Mouse (Mus musculus) neural tube, embryonic 11.5 days (tissue): ENCODE measurements around the gene Lamtor2. TPM values are rescaled to one million over a fixed set of nuclear protein-coding genes. Genes with fewer than 3 reads are reported as not detected.
"Not testable (repeated sequence)": the region's sequence is repeated elsewhere in the genome, so short reads cannot be mapped to it uniquely, and the experiment has no call there.

Experiments
- ATAC-seq: fragments of 200-750 bp; cut with Nextera tagmentation; 2 replicates; pipeline ENCODE4 v1.8.0; 2017; ENCODE audit warnings: moderate number of reproducible peaks, mild to moderate bottlenecking, moderate TSS enrichment, moderate library complexity; ENCODE audit not compliant: insufficient read depth, low FRiP score, low TSS enrichment
- DNase-seq: peaks from one replicate; pipeline ENCODE4 v3.0.0-alpha.2; 2015; ENCODE audit warnings: low spot score
- H3K27ac ChIP-seq: fragments of 300-500 bp; sonication (generic); 2 replicates; pipeline ENCODE4 v1.5.1; 2014; ENCODE audit warnings: low read depth, mild to moderate bottlenecking, low read length
- H3K27me3 ChIP-seq: fragments of 300-500 bp; sonication (generic); 2 replicates; pipeline ENCODE4 v1.6.1; 2014; ENCODE audit warnings: mild to moderate bottlenecking, low read length, mixed read lengths; ENCODE audit not compliant: control insufficient read depth, insufficient read depth
- H3K36me3 ChIP-seq: fragments of 300-500 bp; sonication (generic); 2 replicates; pipeline ENCODE4 v1.6.1; 2014; ENCODE audit warnings: mild to moderate bottlenecking, low read length, moderate library complexity, mixed read lengths; ENCODE audit not compliant: control insufficient read depth, insufficient read depth
- H3K4me1 ChIP-seq: fragments of 300-500 bp; sonication (generic); 2 replicates; pipeline ENCODE4 v1.6.1; 2014; ENCODE audit warnings: low read length, mixed read lengths; ENCODE audit not compliant: control insufficient read depth, insufficient read depth
- H3K4me2 ChIP-seq: fragments of 300-500 bp; sonication (generic); 2 replicates; pipeline ENCODE4 v1.6.1; 2014; ENCODE audit warnings: low read depth, mild to moderate bottlenecking, moderate library complexity
- H3K4me3 ChIP-seq: fragments of 300-500 bp; sonication (generic); 2 replicates; pipeline ENCODE4 v1.5.1; 2014; ENCODE audit warnings: low read depth, low read length
- H3K9ac ChIP-seq: fragments of 300-500 bp; sonication (generic); 2 replicates; pipeline ENCODE4 v1.6.1; 2014; ENCODE audit warnings: mild to moderate bottlenecking, low read length
- H3K9me3 ChIP-seq: fragments of 300-500 bp; sonication (generic); 2 replicates; pipeline ENCODE4 v1.6.1; 2016; ENCODE audit warnings: low read length; ENCODE audit not compliant: control insufficient read depth
- WGBS: fragments of 180-500 bp; shearing (Covaris S2); extraction: QIAGEN DNeasy Blood & Tissue Kit; methylation state at CpG from one replicate; pipeline ENCODE4 v1.1.7; 2014; 5-methylcytosine and 5-hydroxymethylcytosine counted together
- polyA plus RNA-seq: library from polyadenylated mRNA; unstranded; fragments of >200 nt; fragmentation: Nextera tagmentation; extraction: Ambion mirVana; gene quantifications from 2 replicates; pipeline ENCODE4 v1.2.1, GENCODE M21; 2014

Gene Lamtor2
- polyA plus RNA-seq = 82.1 and 98.4 TPM in 2 replicates

- H3K9ac ChIP-seq = peak within 1 kb of the TSS; percentile 90
- H3K4me2 ChIP-seq = peak within 1 kb of the TSS; percentile 79
- no peaks in the 10 kb centered on the region for H3K27me3 ChIP-seq
- no peaks in the 10 kb centered on the region for H3K9me3 ChIP-seq
- ATAC-seq = peak; percentile 89
- DNase-seq = peak; percentile 99
- H3K4me3 ChIP-seq = peak within 1 kb of the TSS; percentile 90
- peaks cover 11% of the 10 kb centered on the region for H3K4me1 ChIP-seq
- under 1% methylated on average over 48 of the region's 48 CpGs for WGBS
- peak within 1 kb of the TSS; percentile 95 for H3K27ac ChIP-seq
- peaks cover 11% of the 10 kb centered on the region for H3K36me3 ChIP-seq
These were observed at the start of gene Lamtor2 for GRCm38 (mm10) chr3:88552676-88553524. Lamtor2 (minus strand) TSS chr3:88553074.

DNA sequence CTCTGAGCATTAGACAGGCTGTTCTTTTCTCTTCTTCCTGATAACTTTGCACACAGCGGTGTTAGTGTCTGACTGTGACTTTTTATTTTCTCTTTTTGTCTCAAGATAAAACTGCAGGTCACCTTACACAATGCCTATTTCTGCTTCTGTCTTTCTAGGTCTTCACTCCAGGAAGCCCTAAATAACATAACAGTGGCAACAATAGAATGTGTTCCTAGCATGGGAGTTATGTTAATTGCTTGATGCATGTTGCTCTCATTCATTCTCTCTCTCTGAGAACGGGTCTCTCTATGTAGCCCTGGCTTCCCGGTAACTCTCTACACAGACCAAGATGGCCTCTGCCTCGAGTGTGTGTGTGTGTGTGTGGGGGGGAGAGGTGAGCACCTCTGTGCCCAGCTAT lies 49.6 kb upstream of the Lamtor2 start:
- Histone ChIP-seq H3K9me3 (no peaks in the 10 kb centered on the region), H3K4me2 (no peak overlapping the region), H3K27ac (no peak overlapping the region), H3K4me3 (no peak overlapping the region), H3K4me1 (no peaks in the 10 kb centered on the region), H3K36me3 (no peaks in the 10 kb centered on the region), H3K27me3 (no peaks in the 10 kb centered on the region), H3K9ac (no peak overlapping the region)
- ATAC-seq = no peak
- DNase-seq = no peak
- 81% methylated on average over 4 of the region's 4 CpGs for WGBS

DNA sequence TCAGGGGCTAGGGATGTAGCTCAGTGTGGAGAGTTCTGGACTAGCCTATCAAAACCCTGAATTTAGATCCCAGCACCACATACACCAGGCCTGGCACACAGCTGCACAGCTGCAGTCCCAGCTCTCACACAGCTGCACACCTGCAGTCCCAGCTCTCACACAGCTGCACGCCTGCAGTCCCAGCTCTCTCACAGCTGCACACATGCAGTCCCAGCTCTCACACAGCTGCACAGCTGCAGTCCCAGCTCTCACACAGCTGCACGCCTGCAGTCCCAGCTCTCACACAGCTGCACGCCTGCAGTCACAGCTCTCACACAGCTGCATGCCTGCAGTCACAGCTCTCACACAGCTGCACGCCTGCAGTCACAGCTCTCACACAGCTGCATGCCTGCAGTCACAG lies 43.7 kb upstream of the Lamtor2 start:
- H3K4me1 ChIP-seq, H3K9ac ChIP-seq, H3K4me3 ChIP-seq, ATAC-seq, DNase-seq, H3K27me3 ChIP-seq, H3K9me3 ChIP-seq, H3K36me3 ChIP-seq, H3K27ac ChIP-seq, H3K4me2 ChIP-seq: not testable (repeated sequence)
- 82% methylated on average over 4 of the region's 4 CpGs for WGBS

- WGBS = 66% methylated on average over 10 of the region's 10 CpGs
- ATAC-seq (no peak), DNase-seq (no peak)
- Histone ChIP-seq H3K27ac (no peak overlapping the region), H3K4me3 (no peak overlapping the region), H3K9me3 (no peaks in the 10 kb centered on the region), H3K4me2 (no peak overlapping the region), H3K27me3 (no peaks in the 10 kb centered on the region), H3K9ac (no peak overlapping the region), H3K36me3 (no peaks in the 10 kb centered on the region), H3K4me1 (peaks cover 2% of the 10 kb centered on the region; the same call in 1 of the 2 replicates)
These were observed 41.2 kb upstream of the Lamtor2 start for GRCm38 (mm10) chr3:88593893-88594580.

DNA sequence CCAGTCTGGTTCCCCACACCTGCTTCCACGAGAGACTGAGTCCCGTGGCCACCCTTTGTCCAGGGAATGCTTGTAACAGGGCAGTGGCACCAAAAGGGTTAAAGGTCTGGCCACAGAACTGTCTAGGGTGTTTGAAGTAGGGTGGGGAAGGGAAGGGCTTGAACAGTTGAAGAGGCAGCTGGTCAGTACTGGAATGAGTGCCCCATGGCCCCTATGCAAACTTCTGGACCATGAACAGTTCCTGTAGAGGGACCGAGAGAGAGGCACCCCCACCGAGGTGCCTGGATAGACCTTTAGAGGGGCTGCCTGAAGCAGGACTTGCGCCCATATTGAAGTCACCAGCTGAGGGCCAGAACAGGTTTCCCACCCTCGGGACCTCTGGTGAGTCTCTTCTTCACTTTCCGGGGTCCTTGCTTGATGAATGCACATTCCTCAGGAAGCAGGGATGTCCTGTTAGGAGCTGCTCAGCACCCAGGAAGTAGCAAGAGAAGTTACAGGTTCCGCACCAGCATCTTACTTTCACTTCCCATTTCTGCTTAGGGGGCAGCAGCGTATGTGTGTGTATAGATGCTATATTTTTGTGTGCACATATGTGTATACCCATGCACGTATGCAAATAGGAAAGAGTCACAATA lies 40.2 kb upstream of the Lamtor2 start:
- Histone ChIP-seq H3K27ac (no peak overlapping the region), H3K9me3 (no peaks in the 10 kb centered on the region), H3K36me3 (no peaks in the 10 kb centered on the region), H3K4me3 (no peak overlapping the region), H3K4me1 (peaks cover 2% of the 10 kb centered on the region; the same call in 1 of the 2 replicates), H3K27me3 (no peaks in the 10 kb centered on the region), H3K4me2 (no peak overlapping the region), H3K9ac (no peak overlapping the region)
- 69% methylated on average over 10 of the region's 10 CpGs for WGBS
- DNase-seq (no peak), ATAC-seq (no peak)

DNA sequence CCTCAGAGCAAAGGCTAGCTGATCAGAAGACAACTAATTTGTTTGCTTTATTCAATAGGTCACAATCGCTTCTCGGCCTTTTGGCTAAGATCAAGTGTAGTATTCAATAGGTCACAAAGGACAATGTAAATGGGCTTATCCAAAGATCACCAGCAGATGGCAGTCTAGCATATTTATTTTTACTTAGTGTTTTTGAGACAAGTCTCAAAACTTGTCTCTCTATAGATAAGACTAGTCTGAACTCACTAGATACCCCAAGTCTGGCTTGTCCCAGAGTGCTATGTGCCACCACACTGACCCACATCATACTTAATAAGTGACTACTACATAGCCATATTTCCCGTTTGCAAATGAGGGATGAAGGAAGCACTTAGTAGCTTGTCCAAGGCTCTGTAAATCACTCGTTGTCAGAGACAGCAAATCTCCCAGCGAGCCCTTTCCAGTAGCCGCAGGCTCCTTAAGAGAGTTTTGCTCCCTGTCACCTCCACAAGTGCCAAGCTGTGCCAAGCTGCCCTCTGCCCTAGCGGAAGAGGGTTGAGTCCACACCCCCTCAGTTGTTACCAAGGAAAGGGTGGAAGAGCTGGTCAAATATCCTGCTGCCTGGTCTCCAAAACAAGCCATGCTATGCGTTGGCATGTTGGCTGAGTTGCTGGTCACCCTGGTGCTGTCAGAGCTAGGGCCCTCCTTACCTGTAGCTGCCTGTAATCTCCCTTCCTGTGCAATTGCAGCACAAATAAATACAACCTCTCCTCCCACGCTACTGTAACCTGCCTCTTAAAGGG lies 39.3 kb upstream of the Lamtor2 start:
- Histone ChIP-seq H3K4me2 (no peak overlapping the region), H3K9me3 (no peaks in the 10 kb centered on the region), H3K9ac (no peak overlapping the region), H3K27me3 (no peaks in the 10 kb centered on the region), H3K4me3 (no peak overlapping the region), H3K36me3 (peaks cover 7% of the 10 kb centered on the region), H3K27ac (no peak overlapping the region), H3K4me1 (peaks cover 2% of the 10 kb centered on the region; the same call in 1 of the 2 replicates)
- ATAC-seq (no peak; the same call in 1 of the 2 replicates), DNase-seq (peak; percentile 60)
- 29% methylated on average over 9 of the region's 9 CpGs for WGBS

- Histone ChIP-seq H3K9ac (no peak overlapping the region), H3K4me3 (no peak overlapping the region), H3K9me3 (no peaks in the 10 kb centered on the region), H3K36me3 (peaks cover 14% of the 10 kb centered on the region), H3K27ac (no peak overlapping the region), H3K4me1 (peaks cover 2% of the 10 kb centered on the region; the same call in 1 of the 2 replicates), H3K27me3 (no peaks in the 10 kb centered on the region), H3K4me2 (no peak overlapping the region)
- ATAC-seq = no peak
- WGBS = 45% methylated on average over 3 of the region's 3 CpGs
- DNase-seq = no peak
These were observed 38.2 kb upstream of the Lamtor2 start for GRCm38 (mm10) chr3:88591044-88591443.

- H3K27ac ChIP-seq = no peak overlapping the region
- H3K27me3 ChIP-seq = no peaks in the 10 kb centered on the region
- peaks cover 2% of the 10 kb centered on the region; the same call in 1 of the 2 replicates for H3K4me1 ChIP-seq
- H3K4me3 ChIP-seq = no peak overlapping the region
- H3K36me3 ChIP-seq = peaks cover 18% of the 10 kb centered on the region
- ATAC-seq (no peak), DNase-seq (no peak)
- no peaks in the 10 kb centered on the region for H3K9me3 ChIP-seq
- no peak overlapping the region for H3K9ac ChIP-seq
- WGBS = 44% methylated on average over 5 of the region's 5 CpGs
- no peak overlapping the region for H3K4me2 ChIP-seq
These were observed 37.4 kb upstream of the Lamtor2 start for GRCm38 (mm10) chr3:88590246-88590645.
